24 mouse cellular contexts compared by ENCODE assay signal in the genomic region with DNA sequence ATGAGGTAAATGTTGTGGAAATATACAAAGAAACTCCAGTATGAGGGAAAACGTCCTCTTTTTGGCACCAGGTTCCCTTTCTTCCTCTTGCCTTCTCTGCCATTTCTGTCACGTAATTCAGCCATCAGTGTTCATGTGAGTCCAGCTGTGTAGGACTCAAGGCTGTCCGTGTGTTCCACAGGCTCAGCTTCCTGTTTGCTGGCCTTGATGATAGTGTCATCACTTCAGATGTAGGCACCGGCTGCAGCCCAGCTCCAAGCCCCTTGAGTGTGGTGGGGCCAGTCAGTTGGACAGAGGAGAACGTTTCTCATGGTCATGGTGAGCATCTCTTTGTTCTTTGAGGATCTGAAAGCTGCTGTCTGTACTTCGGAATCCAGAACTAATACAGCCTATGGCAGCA.
DNase-seq lines count a peak whose midpoint lies in the region; ATAC-seq and TF ChIP-seq lines count a peak whose summit lies in the region.
"Had no signal": no experiment of that assay in that cellular context is flagged by ENCODE, and none has a peak within 500 bp of the region (broad histone marks: within the 10 kb centered on the region; RNA-seq: fewer than 3 reads in every experiment).

No protein-coding gene starts in this region.

- ATAC-seq in lung, postnatal 0 days, result no peak
- peak; percentile 21; the same call in 1 of the 2 replicates for ATAC-seq in megakaryocyte, adult 5-6 weeks (ENCODE audit: poor library complexity, severe bottlenecking)
- ATAC-seq: activated CD4-positive, CD25-positive, alpha-beta regulatory T cell, adult 4 months; CD4-positive, CD25-positive, alpha-beta regulatory T cell, adult 4 months; forebrain, embryonic 13.5 days; forebrain, embryonic 15.5 days; forebrain, postnatal 0 days; Patski had no signal

- H3K9ac ChIP-seq in lung, postnatal 0 days (replicated peaks; ENCODE audit: low read depth), result no peak overlapping the region
- H3K9ac ChIP-seq: embryonic facial prominence, embryonic 12.5 days; forebrain, embryonic 13.5 days; forebrain, embryonic 15.5 days; forebrain, postnatal 0 days had no signal

- no peaks in the 10 kb centered on the region for H3K36me3 ChIP-seq in lung, postnatal 0 days (ENCODE audit: insufficient read depth, low read length)
- no peaks in the 10 kb centered on the region for H3K36me3 ChIP-seq in heart, embryonic 10.5 days
- H3K36me3 ChIP-seq: embryonic facial prominence, embryonic 12.5 days; forebrain, embryonic 15.5 days had no signal

- TF ChIP-seq EP300 in lung, postnatal 0 days (IDR thresholded peaks at IDR 0.05), result no peak

- no peak for TF ChIP-seq CTCF in lung, postnatal 0 days (IDR thresholded peaks at IDR 0.05)

- peaks cover 33% of the 10 kb centered on the region; the same call in 1 of the 2 replicates for H3K4me1 ChIP-seq in lung, postnatal 0 days (ENCODE audit: insufficient read depth, low read depth, low read length)
- peaks cover 85% of the 10 kb centered on the region for H3K4me1 ChIP-seq in heart, embryonic 10.5 days

- H3K9me3 ChIP-seq in lung, postnatal 0 days (ENCODE audit: low read length), result no peaks in the 10 kb centered on the region
- H3K9me3 ChIP-seq in heart, embryonic 10.5 days, result no peaks in the 10 kb centered on the region
- H3K9me3 ChIP-seq: embryonic facial prominence, embryonic 10.5 days; embryonic facial prominence, embryonic 12.5 days; forebrain, embryonic 13.5 days; forebrain, embryonic 15.5 days; G1E had no signal

- H3K27ac ChIP-seq in lung, postnatal 0 days (ENCODE audit: low read length), result no peak overlapping the region
- no peak overlapping the region for H3K27ac ChIP-seq in heart, embryonic 10.5 days
- H3K27ac ChIP-seq: embryonic facial prominence, embryonic 10.5 days; embryonic facial prominence, embryonic 12.5 days; forebrain, embryonic 13.5 days; forebrain, embryonic 15.5 days had no signal

- H3K4me3 ChIP-seq in lung, postnatal 0 days (ENCODE audit: low read depth, low read length), result no peak overlapping the region
- no peak overlapping the region for H3K4me3 ChIP-seq in heart, embryonic 10.5 days
- H3K4me3 ChIP-seq: embryonic facial prominence, embryonic 10.5 days; embryonic facial prominence, embryonic 12.5 days; forebrain, embryonic 13.5 days; forebrain, embryonic 15.5 days had no signal

- 52% methylated on average over 6 of the region's 6 CpGs for WGBS in lung, postnatal 0 days
- 52% methylated on average over 6 of the region's 6 CpGs for WGBS in heart, embryonic 10.5 days

- no peak overlapping the region for H3K4me2 ChIP-seq in lung, postnatal 0 days (replicated peaks; ENCODE audit: low read depth, low read length)
- H3K4me2 ChIP-seq: embryonic facial prominence, embryonic 12.5 days; forebrain, embryonic 13.5 days; forebrain, embryonic 15.5 days had no signal

- no peaks in the 10 kb centered on the region for H3K27me3 ChIP-seq in lung, postnatal 0 days (replicated peaks; ENCODE audit: insufficient read depth, low read length)
- peaks cover 33% of the 10 kb centered on the region for H3K27me3 ChIP-seq in heart, embryonic 10.5 days (ENCODE audit: insufficient read depth, poor library complexity, severe bottlenecking)
- H3K27me3 ChIP-seq: CH12.LX; embryonic facial prominence, embryonic 12.5 days; forebrain, embryonic 13.5 days; forebrain, embryonic 15.5 days; Patski had no signal

- peak; percentile 35 for DNase-seq in adrenal gland, adult 2 months
- DNase-seq in adrenal gland, postnatal 25 days, result no peak
- DNase-seq in lung, postnatal 0 days (ENCODE audit: low spot score), result peak; percentile 36
- no peak for DNase-seq in lung, postnatal 14 days
- DNase-seq in heart, embryonic 10.5 days (ENCODE audit: low spot score), result no peak
- DNase-seq: adrenal gland, adult 8-10 months; adrenal gland, postnatal 14 days; B cell, adult 2 months; cerebellum, adult 11-12 months; cerebellum, adult 2 months; cerebellum, adult 9-10 months; cerebellum, postnatal 10 days; cerebellum, postnatal 25 days; forebrain, postnatal 0 days had no signal

Comparison
In these comparisons a context has a peak if more than half of its experiments do, and no peak if none do; other contexts are left out.
1. DNase-seq: peak in adrenal gland, adult 2 months (single experiment) and lung, postnatal 0 days (single experiment); none in adrenal gland, postnatal 25 days (single experiment), lung, postnatal 14 days (single experiment) and heart, embryonic 10.5 days (single experiment).